Mouse (Mus musculus) limb, embryonic 11.5 days (tissue): ENCODE measurements around the gene Fgfr2. TPM values are rescaled to one million over a fixed set of nuclear protein-coding genes. Genes with fewer than 3 reads are reported as not detected.
"Not testable (repeated sequence)": the region's sequence is repeated elsewhere in the genome, so short reads cannot be mapped to it uniquely, and the experiment has no call there.

Source experiments
- ATAC-seq: fragments of 200-750 bp; cut with Nextera tagmentation; 2 replicates; pipeline ENCODE4 v1.8.0; 2017; ENCODE audit warnings: low read depth; ENCODE audit not compliant: insufficient number of reproducible peaks, low FRiP score, low TSS enrichment
- DNase-seq: peaks from one replicate; pipeline ENCODE4 v3.0.0-alpha.2; 2015; ENCODE audit warnings: low spot score
- H3K27ac ChIP-seq: fragments of 300-500 bp; sonication (generic); replicated peaks from 2 replicates; pipeline ENCODE4 v1.5.1; 2014; ENCODE audit warnings: low read depth, mild to moderate bottlenecking, low read length
- H3K27me3 ChIP-seq: fragments of 300-500 bp; sonication (generic); 2 replicates; pipeline ENCODE4 v1.6.1; 2014; ENCODE audit warnings: mild to moderate bottlenecking, low read length, mixed read lengths; ENCODE audit not compliant: control insufficient read depth, insufficient read depth
- H3K36me3 ChIP-seq: fragments of 300-500 bp; sonication (generic); 2 replicates; pipeline ENCODE4 v1.6.1; 2014; ENCODE audit warnings: mild to moderate bottlenecking, low read length, moderate library complexity, mixed read lengths; ENCODE audit not compliant: control insufficient read depth, insufficient read depth
- H3K4me1 ChIP-seq: fragments of 300-500 bp; sonication (generic); 2 replicates; pipeline ENCODE4 v1.6.1; 2014; ENCODE audit warnings: low read length, mixed read lengths; ENCODE audit not compliant: control insufficient read depth, insufficient read depth
- H3K4me2 ChIP-seq: fragments of 300-500 bp; sonication (generic); 2 replicates; pipeline ENCODE4 v1.6.1; 2014; ENCODE audit warnings: low read depth, mild to moderate bottlenecking, moderate library complexity; ENCODE audit not compliant: severe bottlenecking
- H3K4me3 ChIP-seq: fragments of 300-500 bp; sonication (generic); 2 replicates; pipeline ENCODE4 v1.5.1; 2014; ENCODE audit warnings: low read depth, low read length
- H3K9ac ChIP-seq: fragments of 300-500 bp; sonication (generic); 2 replicates; pipeline ENCODE4 v1.6.1; 2014; ENCODE audit warnings: mild to moderate bottlenecking, low read length
- H3K9me3 ChIP-seq: fragments of 300-500 bp; sonication (generic); 2 replicates; pipeline ENCODE4 v1.6.1; 2016; ENCODE audit warnings: low read length; ENCODE audit not compliant: control insufficient read depth
- WGBS: fragments of 180-500 bp; shearing (Covaris S2); extraction: QIAGEN DNeasy Blood & Tissue Kit; methylation state at CpG from one replicate; pipeline ENCODE4 v1.1.7; 2014; 5-methylcytosine and 5-hydroxymethylcytosine counted together
- polyA plus RNA-seq: library from polyadenylated mRNA; unstranded; fragments of >200 nt; fragmentation: Nextera tagmentation; extraction: Ambion mirVana; gene quantifications from 2 replicates; pipeline ENCODE4 v1.2.1, GENCODE M21; 2014

The Fgfr2 gene
- polyA plus RNA-seq, 1 experiment from 2014 or later = 60.1 TPM

- ATAC-seq = no peak
- Histone ChIP-seq H3K4me1 (peaks cover 7% of the 10 kb centered on the region; the same call in 1 of the 2 replicates), H3K27ac (no peak overlapping the region), H3K4me2 (no peak overlapping the region), H3K9ac (no peak overlapping the region), H3K9me3 (no peaks in the 10 kb centered on the region), H3K27me3 (no peaks in the 10 kb centered on the region), H3K4me3 (no peak overlapping the region), H3K36me3 (peaks cover 2% of the 10 kb centered on the region; the same call in 1 of the 2 replicates)
- WGBS = 79% methylated on average over 4 of the region's 4 CpGs
- no peak for DNase-seq
Observed at GRCm38 (mm10) chr7:133099266-133099665, 23.9 kb downstream of the Fgfr2 start.

DNA sequence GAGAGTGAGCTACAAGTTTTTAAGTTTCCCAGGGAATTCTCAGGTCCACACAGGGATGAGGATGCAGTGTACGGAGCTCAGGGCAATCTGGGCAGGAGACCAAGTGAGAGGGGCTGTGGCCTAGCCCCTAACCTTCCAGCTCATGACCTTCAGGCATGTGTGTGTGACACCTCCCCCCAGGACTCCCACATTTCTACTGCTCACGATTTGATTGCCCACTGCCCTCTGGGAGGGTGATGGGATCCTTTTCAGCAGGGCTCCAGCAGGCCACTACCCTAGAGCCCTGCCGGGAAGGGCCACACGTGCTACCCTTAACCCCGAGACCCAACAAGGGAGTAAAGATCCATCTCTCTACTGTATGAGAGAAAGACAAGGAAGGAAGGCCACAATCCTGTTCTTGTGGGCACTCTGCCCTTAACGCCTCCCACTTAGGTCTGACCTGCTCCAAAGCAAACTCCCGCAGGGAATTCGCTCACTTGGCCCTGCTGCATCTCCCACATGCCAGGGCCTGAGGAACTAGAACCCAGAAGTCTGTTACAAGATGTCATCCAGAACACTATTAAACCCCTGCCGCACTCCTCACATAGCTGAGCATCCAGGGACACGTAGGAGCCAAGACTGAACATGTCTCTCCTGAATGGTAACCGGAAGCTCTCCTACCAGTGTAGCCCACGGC is 24.9 kb downstream of the Fgfr2 start:
- no peak for DNase-seq
- ATAC-seq = no peak
- H3K27me3 ChIP-seq = no peaks in the 10 kb centered on the region
- H3K36me3 ChIP-seq = peaks cover 2% of the 10 kb centered on the region; the same call in 1 of the 2 replicates
- no peak overlapping the region for H3K4me2 ChIP-seq
- no peaks in the 10 kb centered on the region for H3K9me3 ChIP-seq
- peaks cover 10% of the 10 kb centered on the region for H3K4me1 ChIP-seq
- H3K4me3 ChIP-seq = no peak overlapping the region
- no peak overlapping the region for H3K27ac ChIP-seq
- 86% methylated on average over 12 of the region's 12 CpGs for WGBS
- no peak overlapping the region for H3K9ac ChIP-seq

DNA sequence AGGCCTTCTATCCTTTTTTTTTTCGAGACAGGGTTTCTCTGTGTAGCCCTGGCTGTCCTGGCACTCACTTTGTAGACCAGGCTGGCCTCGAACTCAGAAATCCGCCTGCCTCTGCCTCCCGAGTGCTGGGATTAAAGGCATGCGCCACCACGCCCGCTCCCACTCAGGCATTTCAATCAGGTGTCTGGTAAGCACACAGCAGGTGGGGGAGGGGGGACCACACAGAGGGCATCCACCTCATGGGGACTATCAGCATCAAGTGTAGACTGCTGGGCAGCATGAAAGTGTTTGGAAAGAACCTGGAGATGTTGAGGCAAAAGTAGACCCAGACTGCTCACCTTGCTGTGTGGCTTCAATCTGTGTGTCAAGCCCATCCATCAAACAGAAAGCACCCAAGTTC is 27.5 kb downstream of the Fgfr2 start:
- not testable (repeated sequence) for DNase-seq, H3K9me3 ChIP-seq, ATAC-seq, H3K9ac ChIP-seq, H3K4me3 ChIP-seq, H3K36me3 ChIP-seq, H3K27ac ChIP-seq, H3K4me2 ChIP-seq, H3K27me3 ChIP-seq
- H3K4me1 ChIP-seq = peaks cover 14% of the 10 kb centered on the region
- 88% methylated on average over 7 of the region's 7 CpGs for WGBS

DNA sequence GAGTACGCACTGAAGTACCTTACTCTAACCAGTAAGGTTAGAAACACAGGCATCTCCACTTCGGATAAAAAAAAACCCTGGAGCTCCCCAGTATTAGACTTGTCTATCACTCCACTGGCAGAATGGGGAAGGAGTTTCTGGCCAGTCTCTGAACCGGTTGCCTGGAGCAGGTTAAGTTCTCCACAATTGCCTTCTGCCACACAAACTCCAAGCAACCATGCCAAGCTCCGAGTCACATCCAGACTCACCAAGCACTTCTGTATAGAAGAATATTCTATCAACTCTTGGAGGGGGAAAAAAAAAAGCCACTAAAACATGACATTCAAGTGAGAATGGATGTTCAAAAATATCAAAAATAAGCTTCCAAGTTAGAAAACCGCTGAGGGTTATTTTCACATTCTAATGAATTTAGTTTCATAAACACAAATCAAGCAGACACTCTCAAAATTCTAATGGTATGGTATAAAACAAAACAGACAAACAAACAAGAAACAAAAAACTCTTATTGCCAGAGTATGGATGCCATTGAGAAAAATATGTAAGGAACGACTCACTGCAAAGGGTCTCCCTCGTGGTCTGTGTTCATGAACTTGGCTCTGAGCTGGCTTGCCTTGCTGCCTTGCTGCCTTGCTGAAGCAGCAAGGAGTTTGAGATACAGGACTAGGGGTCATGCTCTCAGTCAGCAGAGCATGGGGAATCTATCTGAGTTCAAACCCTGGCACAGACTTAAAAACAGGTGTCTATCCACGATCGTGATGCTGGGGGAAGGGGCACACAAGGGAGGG is 28.2 kb downstream of the Fgfr2 start:
- Histone ChIP-seq H3K9ac (no peak overlapping the region), H3K4me1 (peaks cover 14% of the 10 kb centered on the region), H3K4me2 (no peak overlapping the region), H3K4me3 (no peak overlapping the region), H3K27me3 (no peaks in the 10 kb centered on the region), H3K36me3 (peaks cover 2% of the 10 kb centered on the region; the same call in 1 of the 2 replicates), H3K27ac (no peak overlapping the region), H3K9me3 (no peaks in the 10 kb centered on the region)
- 81% methylated on average over 9 of the region's 9 CpGs for WGBS
- no peak for DNase-seq
- ATAC-seq = no peak

DNA sequence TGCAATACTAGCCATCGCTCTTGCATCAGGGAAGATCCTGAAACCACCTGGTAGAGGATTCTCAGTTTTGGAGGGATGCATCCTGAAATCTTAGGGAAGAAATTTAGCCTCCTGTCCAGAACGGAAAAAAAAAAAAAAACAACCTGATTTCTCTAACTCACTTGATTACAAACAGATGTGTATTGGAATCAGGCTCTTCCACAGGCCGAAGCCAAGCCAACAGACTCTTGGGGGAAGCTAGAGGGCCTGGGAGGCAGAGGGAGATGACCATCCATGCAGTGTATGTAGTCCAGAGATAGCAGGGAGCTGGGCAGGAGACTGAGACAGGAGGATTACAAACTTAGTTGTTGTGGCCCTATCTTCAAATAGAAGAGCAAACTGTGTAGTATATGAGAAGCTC is 29.0 kb downstream of the Fgfr2 start:
- H3K4me3 ChIP-seq = no peak overlapping the region
- peaks cover 2% of the 10 kb centered on the region; the same call in 1 of the 2 replicates for H3K36me3 ChIP-seq
- ATAC-seq (no peak), DNase-seq (no peak)
- H3K27me3 ChIP-seq = no peaks in the 10 kb centered on the region
- peaks cover 14% of the 10 kb centered on the region for H3K4me1 ChIP-seq
- no peak overlapping the region for H3K27ac ChIP-seq
- no peak overlapping the region for H3K9ac ChIP-seq
- no peak overlapping the region for H3K4me2 ChIP-seq
- WGBS = 34% methylated on average over 3 of the region's 3 CpGs
- H3K9me3 ChIP-seq = no peaks in the 10 kb centered on the region

- peaks cover 2% of the 10 kb centered on the region; the same call in 1 of the 2 replicates for H3K36me3 ChIP-seq
- H3K4me2 ChIP-seq = no peak overlapping the region
- no peak overlapping the region for H3K27ac ChIP-seq
- no peaks in the 10 kb centered on the region for H3K9me3 ChIP-seq
- ATAC-seq (no peak), DNase-seq (no peak)
- no peak overlapping the region for H3K9ac ChIP-seq
- WGBS = 68% methylated on average over 5 of the region's 5 CpGs
- H3K4me1 ChIP-seq = peaks cover 14% of the 10 kb centered on the region
- no peaks in the 10 kb centered on the region for H3K27me3 ChIP-seq
- no peak overlapping the region for H3K4me3 ChIP-seq
Observed at GRCm38 (mm10) chr7:133093731-133094130, 29.4 kb downstream of the Fgfr2 start.

DNA sequence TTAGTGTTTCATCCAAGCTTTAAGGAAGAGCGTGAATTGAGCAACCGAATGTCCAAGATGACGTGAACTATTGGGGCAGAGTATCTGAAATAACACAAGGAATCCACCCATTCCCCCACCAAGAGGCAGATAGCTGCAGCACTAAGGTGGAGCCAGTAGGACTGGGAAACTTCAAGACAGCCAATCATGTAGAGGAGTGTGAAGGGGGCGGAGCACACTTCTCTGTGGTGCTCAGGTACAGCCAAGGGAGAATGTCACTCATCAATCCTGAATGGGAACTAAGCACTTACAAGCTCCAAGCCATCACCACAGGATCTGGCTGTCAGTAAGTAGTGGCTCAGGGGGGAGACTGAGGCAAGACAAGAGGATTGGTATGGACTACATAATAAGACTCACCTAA is 32.5 kb downstream of the Fgfr2 start:
- H3K9ac ChIP-seq = no peak overlapping the region

DNA sequence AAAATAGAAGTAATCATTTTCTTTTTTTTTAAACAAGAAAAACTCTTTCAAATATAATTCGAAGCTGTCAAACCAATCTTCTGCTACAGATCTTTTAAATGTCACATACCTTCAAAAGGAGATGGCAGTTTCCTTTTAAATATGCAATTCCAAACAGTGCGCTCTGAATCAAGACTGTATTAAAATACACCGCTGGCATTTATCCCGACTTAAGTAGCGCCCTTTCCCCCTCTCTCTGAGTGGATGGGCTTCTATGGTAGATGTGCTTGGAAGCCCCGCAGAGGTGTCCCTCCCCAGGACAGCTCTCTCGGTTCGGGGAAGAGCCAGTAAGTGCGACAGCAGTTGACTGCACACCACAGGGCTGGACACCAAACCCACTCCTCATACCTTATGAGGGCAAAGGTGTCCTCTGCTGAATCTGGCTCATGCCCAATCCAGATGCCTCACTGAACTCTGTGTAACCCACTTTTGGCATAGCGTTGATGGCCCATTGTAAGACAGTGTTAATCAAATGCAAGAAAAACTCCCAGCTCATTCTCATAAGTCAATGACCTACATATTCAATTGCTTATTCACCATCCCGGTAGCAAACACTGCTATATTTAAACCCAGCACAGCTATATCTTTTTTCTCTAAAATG is 33.4 kb downstream of the Fgfr2 start:
- H3K4me2 ChIP-seq = no peak overlapping the region
- no peaks in the 10 kb centered on the region; the same call in 1 of the 2 replicates for H3K36me3 ChIP-seq
- no peak overlapping the region for H3K9ac ChIP-seq
- WGBS = 89% methylated on average over 11 of the region's 11 CpGs
- no peak overlapping the region for H3K4me3 ChIP-seq
- no peaks in the 10 kb centered on the region for H3K9me3 ChIP-seq
- DNase-seq = no peak
- H3K27ac ChIP-seq = no peak overlapping the region
- no peaks in the 10 kb centered on the region for H3K27me3 ChIP-seq
- ATAC-seq = no peak
- peaks cover 12% of the 10 kb centered on the region for H3K4me1 ChIP-seq

More for the DNA sequence above, 32.5 kb downstream of the Fgfr2 start:
- Histone ChIP-seq H3K4me3 (no peak overlapping the region), H3K36me3 (no peaks in the 10 kb centered on the region; the same call in 1 of the 2 replicates), H3K27ac (no peak overlapping the region), H3K9me3 (no peaks in the 10 kb centered on the region), H3K4me1 (peaks cover 12% of the 10 kb centered on the region), H3K27me3 (no peaks in the 10 kb centered on the region), H3K4me2 (no peak overlapping the region)
- ATAC-seq (no peak), DNase-seq (no peak)
- 94% methylated on average over 4 of the region's 4 CpGs for WGBS
